Mouse (Mus musculus) heart, embryonic 16.5 days (tissue): ENCODE measurements around the gene Cenpu. TPM values are rescaled to one million over a fixed set of nuclear protein-coding genes. Genes with fewer than 3 reads are reported as not detected.

Experiments
- ATAC-seq: fragments of 200-750 bp; cut with Nextera tagmentation; replicated peaks from 2 replicates; pipeline ENCODE4 v1.8.0; 2017; ENCODE audit warnings: moderate number of reproducible peaks; ENCODE audit not compliant: insufficient read depth, low FRiP score; ENCODE audit errors: extremely low read depth
- H3K27ac ChIP-seq: fragments of 300-500 bp; sonication (generic); 2 replicates; pipeline ENCODE4 v1.5.1; 2014; ENCODE audit warnings: mild to moderate bottlenecking, low read length, control low read depth, moderate library complexity
- H3K27me3 ChIP-seq: fragments of 300-500 bp; sonication (generic); 2 replicates; pipeline ENCODE4 v1.6.1; 2014; ENCODE audit warnings: low read length, mixed read lengths; ENCODE audit not compliant: control insufficient read depth, insufficient read depth
- H3K36me3 ChIP-seq: fragments of 300-500 bp; sonication (generic); 2 replicates; pipeline ENCODE4 v1.6.1; 2014; ENCODE audit not compliant: control insufficient read depth, insufficient read depth
- H3K4me1 ChIP-seq: fragments of 300-500 bp; sonication (generic); 2 replicates; pipeline ENCODE4 v1.6.1; 2014; ENCODE audit warnings: low read length, mixed read lengths; ENCODE audit not compliant: control insufficient read depth, insufficient read depth
- H3K4me2 ChIP-seq: fragments of 300-500 bp; sonication (generic); 2 replicates; pipeline ENCODE4 v1.6.1; 2014; ENCODE audit warnings: low read depth, mild to moderate bottlenecking, control low read depth, low read length
- H3K4me3 ChIP-seq: fragments of 300-500 bp; sonication (generic); 2 replicates; pipeline ENCODE4 v1.5.1; 2014; ENCODE audit warnings: mild to moderate bottlenecking, control low read depth, low read length
- H3K9ac ChIP-seq: fragments of 300-500 bp; sonication (generic); 2 replicates; pipeline ENCODE4 v1.6.1; 2014; ENCODE audit warnings: low read length, control low read depth
- H3K9me3 ChIP-seq: fragments of 300-500 bp; sonication (generic); replicated peaks from 2 replicates; pipeline ENCODE4 v1.6.1; 2016; ENCODE audit warnings: low read length; ENCODE audit not compliant: control insufficient read depth
- WGBS: fragments of 180-500 bp; shearing (Covaris S2); extraction: QIAGEN DNeasy Blood & Tissue Kit; methylation state at CpG from one replicate; pipeline ENCODE4 v1.1.7; 2014; 5-methylcytosine and 5-hydroxymethylcytosine counted together
- polyA plus RNA-seq: library from polyadenylated mRNA; unstranded; fragments of >200 nt; fragmentation: Nextera tagmentation; extraction: Ambion mirVana; gene quantifications from 2 replicates; pipeline ENCODE4 v1.2.1, GENCODE M21; 2015

The Cenpu gene
- polyA plus RNA-seq, 1 experiment from 2014 or later: 9.9 TPM

DNA sequence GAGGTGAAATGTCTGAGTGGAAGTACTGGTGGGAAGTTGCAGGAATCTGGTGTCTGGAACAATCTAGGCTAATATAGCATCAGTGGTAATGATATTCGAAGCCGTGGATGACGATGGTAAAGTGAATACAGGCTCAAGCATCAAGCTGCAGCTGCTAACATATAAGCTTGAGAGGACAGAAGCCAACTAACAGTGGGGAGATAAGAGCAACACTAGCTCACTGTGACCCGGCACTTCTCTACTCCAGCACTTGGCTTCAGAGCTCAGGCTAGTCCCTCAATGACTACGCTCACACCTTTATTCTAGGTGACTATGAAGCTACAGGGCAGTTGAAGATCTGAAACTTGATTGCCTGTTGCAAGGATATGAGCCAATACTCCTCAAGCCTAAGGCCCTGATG is 46.9 kb downstream of the Cenpu start:
- Histone ChIP-seq H3K27me3 (no peaks in the 10 kb centered on the region), H3K4me1 (peaks cover 4% of the 10 kb centered on the region; the same call in 1 of the 2 replicates), H3K27ac (no peak overlapping the region), H3K4me3 (no peak overlapping the region), H3K9me3 (no peaks in the 10 kb centered on the region), H3K36me3 (0 out of 2 replicates have a peak, but pooled peaks cover 2% of the 10 kb centered on the region), H3K4me2 (no peak overlapping the region), H3K9ac (no peak overlapping the region)
- WGBS: 58% methylated on average over 5 of the region's 5 CpGs
- no peak; the same call in 1 of the 2 replicates for ATAC-seq

DNA sequence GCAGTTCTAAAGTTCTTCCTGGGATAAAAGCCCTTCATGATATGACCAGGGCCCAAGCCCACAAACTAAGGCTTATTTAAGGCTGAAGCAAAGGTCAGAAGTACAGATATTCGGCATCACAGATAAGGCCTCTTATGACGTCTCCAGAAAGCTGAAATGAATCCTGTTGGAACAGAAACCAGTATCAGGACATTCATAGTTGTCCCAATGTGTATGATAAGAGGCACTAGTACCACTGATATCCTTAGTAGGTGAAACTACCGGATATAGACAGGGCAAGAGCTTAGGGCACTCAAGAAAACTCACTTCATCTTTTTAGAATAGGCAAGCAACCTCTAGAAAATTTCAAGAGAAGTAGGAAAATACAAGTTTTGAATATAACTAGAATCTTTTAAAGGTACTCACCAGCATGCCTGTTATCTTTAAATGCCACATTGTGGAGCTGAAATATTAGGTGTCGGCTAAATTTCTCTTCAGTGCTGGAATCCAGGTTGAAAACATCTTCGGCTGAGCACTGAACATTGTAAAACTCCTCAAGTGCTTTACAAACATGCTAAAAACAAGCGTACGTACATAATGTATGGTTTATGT is 47.6 kb downstream of the Cenpu start:
- no peak for ATAC-seq
- WGBS: 63% methylated on average over 7 of the region's 7 CpGs

GRCm38 (mm10) chr8:46600959-46601707 is 49.3 kb downstream of the Cenpu start:
- ATAC-seq: no peak

More for the DNA sequence above, 47.6 kb downstream of the Cenpu start:
- Histone ChIP-seq H3K4me3 (no peak overlapping the region), H3K27me3 (no peaks in the 10 kb centered on the region), H3K36me3 (0 out of 2 replicates have a peak, but pooled peaks cover 2% of the 10 kb centered on the region), H3K9me3 (no peaks in the 10 kb centered on the region), H3K4me1 (peaks cover 4% of the 10 kb centered on the region; the same call in 1 of the 2 replicates), H3K4me2 (no peak overlapping the region), H3K9ac (no peak overlapping the region), H3K27ac (no peak overlapping the region)

GRCm38 (mm10) chr8:46603587-46603986 is 51.8 kb downstream of the Cenpu start:
- Histone ChIP-seq H3K4me1 (peaks cover 4% of the 10 kb centered on the region; the same call in 1 of the 2 replicates), H3K27me3 (no peaks in the 10 kb centered on the region), H3K36me3 (peaks cover 5% of the 10 kb centered on the region; the same call in 1 of the 2 replicates), H3K27ac (no peak overlapping the region), H3K9ac (no peak overlapping the region), H3K4me2 (no peak overlapping the region), H3K4me3 (no peak overlapping the region), H3K9me3 (no peaks in the 10 kb centered on the region)
- ATAC-seq: no peak
- 88% methylated on average over 5 of the region's 5 CpGs for WGBS

More at GRCm38 (mm10) chr8:46600959-46601707, 49.3 kb downstream of the Cenpu start:
- no peaks in the 10 kb centered on the region for H3K27me3 ChIP-seq
- H3K27ac ChIP-seq: no peak overlapping the region
- H3K9me3 ChIP-seq: no peaks in the 10 kb centered on the region
- H3K4me3 ChIP-seq: no peak overlapping the region
- 56% methylated on average over 10 of the region's 10 CpGs for WGBS
- H3K4me2 ChIP-seq: no peak overlapping the region
- H3K9ac ChIP-seq: no peak overlapping the region
- H3K36me3 ChIP-seq: peaks cover 8% of the 10 kb centered on the region; the same call in 1 of the 2 replicates
- H3K4me1 ChIP-seq: peaks cover 4% of the 10 kb centered on the region; the same call in 1 of the 2 replicates

DNA sequence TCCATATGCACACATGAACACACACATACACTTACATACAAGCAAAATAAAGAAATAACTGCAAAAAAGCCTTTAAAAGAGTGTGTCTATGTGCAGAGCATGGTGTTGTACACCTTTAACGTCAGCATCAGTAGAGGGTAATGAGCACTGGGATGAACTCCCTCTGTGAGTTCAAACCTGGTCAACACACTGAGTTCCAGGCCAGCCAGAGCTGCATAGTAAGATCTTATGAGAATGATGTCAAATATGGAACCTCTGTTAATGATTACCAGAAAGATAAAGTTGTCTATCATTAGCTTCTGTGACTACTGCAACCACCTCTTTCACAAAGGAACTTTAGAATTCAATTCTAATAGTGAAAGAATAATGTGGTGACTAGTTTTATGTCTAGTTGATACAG is 55.1 kb downstream of the Cenpu start:
- Histone ChIP-seq H3K27me3 (no peaks in the 10 kb centered on the region), H3K4me2 (no peak overlapping the region), H3K4me1 (no peaks in the 10 kb centered on the region), H3K4me3 (no peak overlapping the region), H3K9me3 (no peaks in the 10 kb centered on the region), H3K9ac (no peak overlapping the region), H3K36me3 (peaks cover 9% of the 10 kb centered on the region), H3K27ac (no peak overlapping the region)
- WGBS: 89% methylated on average over 1 of the region's 1 CpGs
- ATAC-seq: no peak

- 74% methylated on average over 8 of the region's 8 CpGs for WGBS
- no peak for ATAC-seq
- Histone ChIP-seq H3K9ac (no peak overlapping the region), H3K4me1 (peaks cover 13% of the 10 kb centered on the region), H3K27ac (peak overlapping the region; percentile 45; the same call in 1 of the 2 replicates), H3K27me3 (no peaks in the 10 kb centered on the region), H3K4me3 (no peak overlapping the region), H3K4me2 (no peak overlapping the region), H3K9me3 (no peaks in the 10 kb centered on the region), H3K36me3 (peaks cover 4% of the 10 kb centered on the region)
Measured at GRCm38 (mm10) chr8:46611557-46611956, 59.7 kb downstream of the Cenpu start.

DNA sequence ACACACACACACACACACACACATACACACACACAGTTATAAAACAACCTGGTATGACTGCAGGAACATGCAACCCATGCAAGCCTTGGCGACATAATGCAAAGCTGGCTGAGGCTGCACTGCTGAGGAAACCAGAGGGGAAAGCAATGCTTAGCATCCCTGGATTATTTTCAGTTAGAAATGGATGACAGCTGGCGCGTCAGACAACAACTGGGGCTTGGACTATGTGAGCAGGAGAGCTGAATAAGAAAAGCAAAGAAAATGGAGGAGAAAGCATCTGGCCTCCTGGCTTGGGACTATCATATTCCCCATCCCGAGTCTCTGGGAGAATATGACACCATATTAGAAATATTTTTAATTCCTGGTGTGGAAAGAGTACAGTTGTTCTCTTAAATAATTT is 61.1 kb downstream of the Cenpu start:
- no peak for ATAC-seq
- H3K27me3 ChIP-seq: no peaks in the 10 kb centered on the region
- H3K27ac ChIP-seq: no peak overlapping the region; the same call in 1 of the 2 replicates
- H3K4me1 ChIP-seq: peaks cover 13% of the 10 kb centered on the region
- WGBS: 70% methylated on average over 4 of the region's 4 CpGs
- peaks cover 4% of the 10 kb centered on the region for H3K36me3 ChIP-seq
- H3K9ac ChIP-seq: no peak overlapping the region
- no peak overlapping the region for H3K4me2 ChIP-seq
- H3K9me3 ChIP-seq: no peaks in the 10 kb centered on the region
- H3K4me3 ChIP-seq: no peak overlapping the region

DNA sequence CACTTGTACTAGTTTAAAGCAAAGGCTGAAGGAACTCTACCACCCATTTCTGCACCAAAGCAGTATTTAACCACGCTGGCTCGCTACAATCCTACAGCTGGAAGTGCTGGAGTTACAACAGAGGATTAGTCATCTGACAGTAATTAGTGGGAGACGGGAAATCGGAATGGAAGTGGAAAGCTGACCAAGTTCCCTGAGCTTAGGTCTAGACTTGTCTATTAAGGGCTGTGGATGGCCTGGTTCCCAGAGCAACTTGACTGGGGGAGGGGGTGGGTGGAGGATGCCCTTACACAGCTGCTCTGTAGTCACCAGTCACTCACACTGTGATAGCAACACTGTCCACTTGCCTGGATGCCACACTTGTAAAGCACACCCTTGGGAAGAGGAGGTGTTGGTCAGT is 61.5 kb downstream of the Cenpu start:
- Histone ChIP-seq H3K4me1 (peaks cover 13% of the 10 kb centered on the region), H3K9me3 (no peaks in the 10 kb centered on the region), H3K27me3 (no peaks in the 10 kb centered on the region), H3K36me3 (peaks cover 4% of the 10 kb centered on the region), H3K4me3 (no peak overlapping the region), H3K4me2 (no peak overlapping the region), H3K9ac (no peak overlapping the region), H3K27ac (0 out of 2 replicates have a peak overlapping the region, but pooled peaks have one; percentile 48)
- ATAC-seq: no peak
- WGBS: 62% methylated on average over 4 of the region's 4 CpGs

GRCm38 (mm10) chr8:46615936-46616335 is 64.1 kb downstream of the Cenpu start:
- peak overlapping the region; percentile 85 for H3K27ac ChIP-seq

More at GRCm38 (mm10) chr8:46615936-46616335, 64.1 kb downstream of the Cenpu start:
- no peaks in the 10 kb centered on the region for H3K9me3 ChIP-seq
- no peak overlapping the region for H3K9ac ChIP-seq
- no peaks in the 10 kb centered on the region for H3K36me3 ChIP-seq
- no peaks in the 10 kb centered on the region for H3K27me3 ChIP-seq
- WGBS: 64% methylated on average over 8 of the region's 8 CpGs
- no peak for ATAC-seq
- H3K4me1 ChIP-seq: peaks cover 27% of the 10 kb centered on the region
- H3K4me3 ChIP-seq: no peak overlapping the region
- H3K4me2 ChIP-seq: peak overlapping the region; percentile 97
